Mouse (Mus musculus): ENCODE results near the gene Caskin2. TPM values are rescaled to one million over a fixed set of nuclear protein-coding genes. Genes with fewer than 3 reads are reported as not detected.

Gene Caskin2
- polyA plus RNA-seq, 1 experiment from 2014 or later: 16.2 TPM

- Histone ChIP-seq H3K36me3 (ENCODE audit: control insufficient read depth, insufficient read depth, low read length) (no peaks in the 10 kb centered on the region), H3K9ac (ENCODE audit: low read depth, low read length) (no peak overlapping the region), H3K4me3 (ENCODE audit: low read depth, low read length) (no peak overlapping the region), H3K4me2 (ENCODE audit: low read depth, low read length) (no peak overlapping the region), H3K4me1 (ENCODE audit: control insufficient read depth, insufficient read depth, low read length) (peaks cover 20% of the 10 kb centered on the region), H3K27ac (replicated peaks; ENCODE audit: low read depth, low read length) (no peak overlapping the region), H3K27me3 (replicated peaks; ENCODE audit: control insufficient read depth, insufficient read depth, low read length) (peaks cover 17% of the 10 kb centered on the region), H3K9me3 (ENCODE audit: control insufficient read depth, low read length) (no peaks in the 10 kb centered on the region)
- 59% methylated on average over 6 of the region's 6 CpGs for WGBS
- no peak for ATAC-seq (ENCODE audit: low read depth)
- no peak for DNase-seq (ENCODE audit: low spot score)
These were observed 20.6 kb upstream of the Caskin2 start for GRCm38 (mm10) chr11:115834033-115834432.

- H3K27me3 ChIP-seq (replicated peaks; ENCODE audit: control insufficient read depth, insufficient read depth, low read length): peaks cover 17% of the 10 kb centered on the region
- no peak for ATAC-seq (ENCODE audit: low read depth)
- no peak overlapping the region for H3K9ac ChIP-seq (ENCODE audit: low read depth, low read length)
- H3K4me2 ChIP-seq (ENCODE audit: low read depth, low read length): no peak overlapping the region
- no peak overlapping the region; the same call in 1 of the 2 replicates for H3K27ac ChIP-seq (replicated peaks; ENCODE audit: low read depth, low read length)
- 17% methylated on average over 8 of the region's 8 CpGs for WGBS
- no peaks in the 10 kb centered on the region for H3K36me3 ChIP-seq (ENCODE audit: control insufficient read depth, insufficient read depth, low read length)
- no peak for DNase-seq (ENCODE audit: low spot score)
- peaks cover 16% of the 10 kb centered on the region for H3K4me1 ChIP-seq (ENCODE audit: control insufficient read depth, insufficient read depth, low read length)
- no peaks in the 10 kb centered on the region for H3K9me3 ChIP-seq (ENCODE audit: control insufficient read depth, low read length)
- no peak overlapping the region for H3K4me3 ChIP-seq (ENCODE audit: low read depth, low read length)
These were observed 19.6 kb upstream of the Caskin2 start for GRCm38 (mm10) chr11:115833021-115833513.

- H3K27ac ChIP-seq (replicated peaks; ENCODE audit: low read depth, low read length): no peak overlapping the region; the same call in 1 of the 2 replicates
These were observed 19.1 kb upstream of the Caskin2 start for GRCm38 (mm10) chr11:115832523-115832922.

GRCm38 (mm10) chr11:115832064-115832463, 18.6 kb upstream of the Caskin2 start:
- Histone ChIP-seq H3K4me3 (ENCODE audit: low read depth, low read length) (no peak overlapping the region), H3K9ac (ENCODE audit: low read depth, low read length) (no peak overlapping the region), H3K27me3 (replicated peaks; ENCODE audit: control insufficient read depth, insufficient read depth, low read length) (peaks cover 17% of the 10 kb centered on the region), H3K27ac (replicated peaks; ENCODE audit: low read depth, low read length) (no peak overlapping the region), H3K4me1 (ENCODE audit: control insufficient read depth, insufficient read depth, low read length) (peaks cover 16% of the 10 kb centered on the region), H3K9me3 (ENCODE audit: control insufficient read depth, low read length) (no peaks in the 10 kb centered on the region), H3K36me3 (ENCODE audit: control insufficient read depth, insufficient read depth, low read length) (no peaks in the 10 kb centered on the region), H3K4me2 (ENCODE audit: low read depth, low read length) (no peak overlapping the region)
- no peak for DNase-seq (ENCODE audit: low spot score)
- WGBS: 65% methylated on average over 6 of the region's 6 CpGs
- no peak for ATAC-seq (ENCODE audit: low read depth)

More at GRCm38 (mm10) chr11:115832523-115832922, 19.1 kb upstream of the Caskin2 start:
- no peak for ATAC-seq (ENCODE audit: low read depth)
- DNase-seq (ENCODE audit: low spot score): peak; percentile 55
- Histone ChIP-seq H3K27me3 (replicated peaks; ENCODE audit: control insufficient read depth, insufficient read depth, low read length) (peaks cover 17% of the 10 kb centered on the region), H3K9ac (ENCODE audit: low read depth, low read length) (no peak overlapping the region), H3K4me3 (ENCODE audit: low read depth, low read length) (no peak overlapping the region), H3K4me1 (ENCODE audit: control insufficient read depth, insufficient read depth, low read length) (peaks cover 16% of the 10 kb centered on the region), H3K36me3 (ENCODE audit: control insufficient read depth, insufficient read depth, low read length) (no peaks in the 10 kb centered on the region), H3K9me3 (ENCODE audit: control insufficient read depth, low read length) (no peaks in the 10 kb centered on the region), H3K4me2 (ENCODE audit: low read depth, low read length) (no peak overlapping the region)
- WGBS: 17% methylated on average over 8 of the region's 8 CpGs

- Histone ChIP-seq H3K9ac (ENCODE audit: low read depth, low read length) (no peak overlapping the region), H3K27ac (replicated peaks; ENCODE audit: low read depth, low read length) (no peak overlapping the region), H3K27me3 (replicated peaks; ENCODE audit: control insufficient read depth, insufficient read depth, low read length) (peaks cover 17% of the 10 kb centered on the region), H3K9me3 (ENCODE audit: control insufficient read depth, low read length) (no peaks in the 10 kb centered on the region), H3K4me3 (ENCODE audit: low read depth, low read length) (no peak overlapping the region), H3K4me1 (ENCODE audit: control insufficient read depth, insufficient read depth, low read length) (peaks cover 16% of the 10 kb centered on the region), H3K4me2 (ENCODE audit: low read depth, low read length) (no peak overlapping the region), H3K36me3 (ENCODE audit: control insufficient read depth, insufficient read depth, low read length) (no peaks in the 10 kb centered on the region)
- WGBS: 37% methylated on average over 3 of the region's 3 CpGs
- ATAC-seq (ENCODE audit: low read depth) (no peak), DNase-seq (ENCODE audit: low spot score) (no peak)
These were observed 18.1 kb upstream of the Caskin2 start for GRCm38 (mm10) chr11:115831518-115831917.

- peaks cover 21% of the 10 kb centered on the region for H3K27me3 ChIP-seq (replicated peaks; ENCODE audit: control insufficient read depth, insufficient read depth, low read length)
- WGBS: 25% methylated on average over 25 of the region's 25 CpGs
- DNase-seq (ENCODE audit: low spot score) (no peak), ATAC-seq (ENCODE audit: low read depth) (0 out of 2 replicates have a peak, but pooled peaks have one; percentile 4)
- no peaks in the 10 kb centered on the region for H3K36me3 ChIP-seq (ENCODE audit: control insufficient read depth, insufficient read depth, low read length)
- no peak overlapping the region for H3K9ac ChIP-seq (ENCODE audit: low read depth, low read length)
- H3K27ac ChIP-seq (replicated peaks; ENCODE audit: low read depth, low read length): no peak overlapping the region
- H3K4me2 ChIP-seq (ENCODE audit: low read depth, low read length): no peak overlapping the region
- no peak overlapping the region for H3K4me3 ChIP-seq (ENCODE audit: low read depth, low read length)
- no peaks in the 10 kb centered on the region for H3K9me3 ChIP-seq (ENCODE audit: control insufficient read depth, low read length)
- H3K4me1 ChIP-seq (ENCODE audit: control insufficient read depth, insufficient read depth, low read length): peaks cover 16% of the 10 kb centered on the region
These were observed 17.3 kb upstream of the Caskin2 start for GRCm38 (mm10) chr11:115830550-115831325.

GRCm38 (mm10) chr11:115829036-115829435, 15.6 kb upstream of the Caskin2 start:
- 65% methylated on average over 4 of the region's 4 CpGs for WGBS
- no peak for ATAC-seq (ENCODE audit: low read depth)
- peaks cover 34% of the 10 kb centered on the region for H3K27me3 ChIP-seq (replicated peaks; ENCODE audit: control insufficient read depth, insufficient read depth, low read length)

GRCm38 (mm10) chr11:115827624-115828023, 14.2 kb upstream of the Caskin2 start:
- Histone ChIP-seq H3K9me3 (ENCODE audit: control insufficient read depth, low read length) (no peaks in the 10 kb centered on the region), H3K4me2 (ENCODE audit: low read depth, low read length) (no peak overlapping the region), H3K4me3 (ENCODE audit: low read depth, low read length) (no peak overlapping the region), H3K4me1 (ENCODE audit: control insufficient read depth, insufficient read depth, low read length) (peaks cover 10% of the 10 kb centered on the region), H3K27ac (replicated peaks; ENCODE audit: low read depth, low read length) (no peak overlapping the region), H3K36me3 (ENCODE audit: control insufficient read depth, insufficient read depth, low read length) (no peaks in the 10 kb centered on the region), H3K27me3 (replicated peaks; ENCODE audit: control insufficient read depth, insufficient read depth, low read length) (peaks cover 36% of the 10 kb centered on the region), H3K9ac (ENCODE audit: low read depth, low read length) (no peak overlapping the region)
- ATAC-seq (ENCODE audit: low read depth): no peak
- DNase-seq (ENCODE audit: low spot score): no peak
- 81% methylated on average over 6 of the region's 6 CpGs for WGBS

More at GRCm38 (mm10) chr11:115829036-115829435, 15.6 kb upstream of the Caskin2 start:
- Histone ChIP-seq H3K9me3 (ENCODE audit: control insufficient read depth, low read length) (no peaks in the 10 kb centered on the region), H3K27ac (replicated peaks; ENCODE audit: low read depth, low read length) (no peak overlapping the region), H3K4me2 (ENCODE audit: low read depth, low read length) (no peak overlapping the region), H3K9ac (ENCODE audit: low read depth, low read length) (no peak overlapping the region), H3K4me3 (ENCODE audit: low read depth, low read length) (no peak overlapping the region), H3K4me1 (ENCODE audit: control insufficient read depth, insufficient read depth, low read length) (peaks cover 16% of the 10 kb centered on the region), H3K36me3 (ENCODE audit: control insufficient read depth, insufficient read depth, low read length) (no peaks in the 10 kb centered on the region)
- DNase-seq (ENCODE audit: low spot score): no peak
